Mouse (Mus musculus): Measurements from ENCODE around the gene Tmbim6.

GRCm38 (mm10) chr15:99355660-99356059 is 37.0 kb upstream of the Tmbim6 start:
- TF ChIP-seq CTCF (IDR thresholded peaks at IDR 0.05; ENCODE audit: borderline replicate concordance, insufficient read depth, low read depth, low read length): no peak
- TF ChIP-seq POLR2A (IDR thresholded peaks at IDR 0.05; ENCODE audit: borderline replicate concordance, insufficient read depth, low read length): no peak

Data from cerebellum, adult 2 months (tissue).